Mouse (Mus musculus): ENCODE results near the gene Gm5426. TPM values are rescaled to one million over a fixed set of nuclear protein-coding genes. Genes with fewer than 3 reads are reported as not detected.
A peak's percentile ranks its signal among the peaks of the same experiment; 100 is the strongest.

Gm5426 gene
- polyA plus RNA-seq, 2 experiments: not detected

DNA sequence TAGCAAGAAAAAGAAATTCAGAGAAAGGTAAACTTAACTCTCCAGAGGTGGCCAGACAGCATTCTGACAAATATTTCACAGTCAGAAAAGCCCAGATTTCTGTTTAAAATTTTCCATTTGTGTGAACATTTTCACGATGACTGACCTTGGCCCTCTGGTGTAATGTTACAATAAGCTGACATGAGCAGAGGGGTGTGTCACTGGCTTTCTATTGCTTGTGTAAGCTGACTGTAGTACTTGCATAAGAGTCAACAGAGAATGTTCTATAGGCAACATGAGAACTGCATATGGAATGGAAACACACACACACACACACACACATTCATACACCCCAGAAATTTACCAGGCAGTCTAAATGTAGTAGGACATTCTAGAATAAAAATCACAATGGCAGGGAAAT, 28.6 kb upstream of the Gm5426 start:
- Histone ChIP-seq H3K9ac (ENCODE audit: low read depth, low read length, severe bottlenecking) (no peak overlapping the region), H3K4me1 (ENCODE audit: control insufficient read depth, insufficient read depth, low read length) (no peaks in the 10 kb centered on the region), H3K36me3 (ENCODE audit: control insufficient read depth, insufficient read depth, low read length) (no peaks in the 10 kb centered on the region), H3K27ac (replicated peaks; ENCODE audit: low read depth, low read length) (no peak overlapping the region), H3K27me3 (ENCODE audit: control insufficient read depth, insufficient read depth, low read length) (no peaks in the 10 kb centered on the region), H3K9me3 (ENCODE audit: control insufficient read depth, low read length) (no peaks in the 10 kb centered on the region), H3K4me2 (replicated peaks; ENCODE audit: low read depth, low read length, severe bottlenecking) (no peak overlapping the region), H3K4me3 (replicated peaks; ENCODE audit: low read length) (no peak overlapping the region)
- WGBS: 45% methylated on average over 1 of the region's 1 CpGs
- no peak for ATAC-seq (ENCODE audit: low FRiP score, low read depth)
- DNase-seq (ENCODE audit: low spot score): no peak
- TF ChIP-seq POLR2A (IDR thresholded peaks at IDR 0.05; ENCODE audit: borderline replicate concordance, extremely low read depth, insufficient read depth, insufficient read length): no peak

DNA sequence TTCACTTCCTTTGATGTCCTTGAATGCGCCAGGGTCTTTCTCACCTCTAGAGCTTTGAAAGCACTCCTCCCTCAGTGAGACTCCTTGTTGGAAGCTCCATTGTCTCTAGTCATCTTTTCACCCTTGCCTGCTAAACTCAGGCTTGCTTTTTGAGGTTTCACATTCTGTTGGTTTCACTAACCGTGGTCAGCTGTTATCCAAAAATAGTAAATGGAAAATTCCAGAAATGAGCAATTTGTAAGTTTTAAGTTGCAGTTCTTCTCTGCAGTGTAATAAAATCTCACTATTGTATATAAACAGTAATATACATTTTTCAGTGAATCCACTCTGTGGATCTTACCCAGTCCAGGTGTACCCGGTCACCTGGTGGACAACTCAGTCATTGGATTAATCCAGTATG, 21.1 kb upstream of the Gm5426 start:
- Histone ChIP-seq H3K9me3 (ENCODE audit: control insufficient read depth, low read length) (no peaks in the 10 kb centered on the region), H3K4me3 (replicated peaks; ENCODE audit: low read length) (no peak overlapping the region), H3K36me3 (ENCODE audit: control insufficient read depth, insufficient read depth, low read length) (no peaks in the 10 kb centered on the region), H3K4me2 (replicated peaks; ENCODE audit: low read depth, low read length, severe bottlenecking) (no peak overlapping the region), H3K27me3 (ENCODE audit: control insufficient read depth, insufficient read depth, low read length) (no peaks in the 10 kb centered on the region), H3K4me1 (ENCODE audit: control insufficient read depth, insufficient read depth, low read length) (no peaks in the 10 kb centered on the region), H3K27ac (replicated peaks; ENCODE audit: low read depth, low read length) (no peak overlapping the region), H3K9ac (ENCODE audit: low read depth, low read length, severe bottlenecking) (no peak overlapping the region)
- TF ChIP-seq POLR2A (IDR thresholded peaks at IDR 0.05; ENCODE audit: borderline replicate concordance, extremely low read depth, insufficient read depth, insufficient read length): no peak
- 72% methylated on average over 3 of the region's 3 CpGs for WGBS
- DNase-seq (ENCODE audit: low spot score): no peak
- ATAC-seq (ENCODE audit: low FRiP score, low read depth): no peak

DNA sequence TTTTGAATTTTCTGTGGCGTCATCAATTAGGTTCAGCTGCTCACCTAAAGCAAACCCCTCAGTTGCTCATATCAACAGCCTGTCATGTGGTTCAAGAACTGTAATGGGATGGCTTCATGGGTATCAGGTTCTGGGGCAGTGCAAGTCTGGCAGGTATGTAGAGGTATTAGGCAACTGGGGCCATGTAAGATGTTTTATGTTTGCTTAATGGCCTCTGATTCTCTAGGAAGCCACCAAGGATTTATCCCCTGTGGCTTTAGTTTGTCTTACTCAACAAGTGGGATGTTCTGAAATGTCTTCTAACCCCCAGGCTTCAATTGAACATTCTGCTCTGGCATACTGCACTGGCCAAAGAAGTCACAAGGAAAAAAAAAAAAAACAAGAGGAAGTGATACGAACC, 15.6 kb upstream of the Gm5426 start:
- H3K27ac ChIP-seq (replicated peaks; ENCODE audit: low read depth, low read length): no peak overlapping the region
- no peak overlapping the region for H3K4me2 ChIP-seq (replicated peaks; ENCODE audit: low read depth, low read length, severe bottlenecking)
- no peaks in the 10 kb centered on the region for H3K9me3 ChIP-seq (ENCODE audit: control insufficient read depth, low read length)
- H3K27me3 ChIP-seq (ENCODE audit: control insufficient read depth, insufficient read depth, low read length): no peaks in the 10 kb centered on the region
- ATAC-seq (ENCODE audit: low FRiP score, low read depth): no peak
- no peaks in the 10 kb centered on the region for H3K36me3 ChIP-seq (ENCODE audit: control insufficient read depth, insufficient read depth, low read length)
- WGBS: 96% methylated on average over 2 of the region's 2 CpGs
- DNase-seq (ENCODE audit: low spot score): no peak
- H3K9ac ChIP-seq (ENCODE audit: low read depth, low read length, severe bottlenecking): no peak overlapping the region
- no peak overlapping the region for H3K4me3 ChIP-seq (replicated peaks; ENCODE audit: low read length)
- TF ChIP-seq POLR2A (IDR thresholded peaks at IDR 0.05; ENCODE audit: borderline replicate concordance, extremely low read depth, insufficient read depth, insufficient read length): no peak
- H3K4me1 ChIP-seq (ENCODE audit: control insufficient read depth, insufficient read depth, low read length): no peaks in the 10 kb centered on the region

DNA sequence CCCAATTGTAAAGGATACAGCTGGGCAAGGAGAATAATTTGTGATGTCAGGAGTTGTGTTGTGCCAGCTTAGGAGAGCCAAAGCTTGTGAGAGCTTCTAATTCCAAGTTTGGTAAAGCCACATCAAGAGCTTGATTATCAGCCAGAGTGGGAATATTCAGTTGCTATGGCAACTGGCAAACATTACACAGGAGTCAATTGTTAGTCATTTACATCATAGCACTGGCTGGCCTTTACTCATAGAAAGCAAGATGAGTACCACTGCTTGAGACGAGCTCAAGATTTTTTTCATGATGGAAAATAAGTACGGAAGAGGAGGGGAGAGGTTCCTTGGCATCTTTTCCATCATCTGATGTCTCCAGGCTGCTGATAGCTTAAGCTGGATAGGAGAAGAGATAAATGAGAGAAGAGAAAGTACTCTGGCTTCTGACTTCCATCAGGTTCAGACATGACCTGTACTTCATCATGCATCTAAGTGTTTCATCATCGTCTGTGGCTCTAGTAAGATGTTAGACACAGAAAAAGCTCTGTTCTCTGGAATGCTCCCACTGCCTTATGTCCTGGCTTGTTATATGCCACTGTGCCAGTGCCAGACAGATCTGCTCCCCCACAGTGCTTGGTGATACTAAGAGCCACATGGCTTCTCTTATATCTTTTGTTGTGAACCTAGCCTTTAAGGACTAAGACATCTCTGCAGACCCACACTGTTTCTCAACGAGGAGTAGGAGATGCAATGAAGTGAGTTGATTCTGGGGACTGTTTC, 15.0 kb upstream of the Gm5426 start:
- ATAC-seq (ENCODE audit: low FRiP score, low read depth) (no peak), DNase-seq (ENCODE audit: low spot score) (peak; percentile 34)
- H3K27me3 ChIP-seq (ENCODE audit: control insufficient read depth, insufficient read depth, low read length): no peaks in the 10 kb centered on the region
- H3K4me3 ChIP-seq (replicated peaks; ENCODE audit: low read length): no peak overlapping the region
- no peak for TF ChIP-seq POLR2A (IDR thresholded peaks at IDR 0.05; ENCODE audit: borderline replicate concordance, extremely low read depth, insufficient read depth, insufficient read length)
- WGBS: 65% methylated on average over 4 of the region's 4 CpGs
- H3K4me1 ChIP-seq (ENCODE audit: control insufficient read depth, insufficient read depth, low read length): no peaks in the 10 kb centered on the region
- H3K4me2 ChIP-seq (replicated peaks; ENCODE audit: low read depth, low read length, severe bottlenecking): no peak overlapping the region
- no peak overlapping the region for H3K9ac ChIP-seq (ENCODE audit: low read depth, low read length, severe bottlenecking)
- no peaks in the 10 kb centered on the region for H3K36me3 ChIP-seq (ENCODE audit: control insufficient read depth, insufficient read depth, low read length)
- H3K9me3 ChIP-seq (ENCODE audit: control insufficient read depth, low read length): no peaks in the 10 kb centered on the region
- no peak overlapping the region for H3K27ac ChIP-seq (replicated peaks; ENCODE audit: low read depth, low read length)

DNA sequence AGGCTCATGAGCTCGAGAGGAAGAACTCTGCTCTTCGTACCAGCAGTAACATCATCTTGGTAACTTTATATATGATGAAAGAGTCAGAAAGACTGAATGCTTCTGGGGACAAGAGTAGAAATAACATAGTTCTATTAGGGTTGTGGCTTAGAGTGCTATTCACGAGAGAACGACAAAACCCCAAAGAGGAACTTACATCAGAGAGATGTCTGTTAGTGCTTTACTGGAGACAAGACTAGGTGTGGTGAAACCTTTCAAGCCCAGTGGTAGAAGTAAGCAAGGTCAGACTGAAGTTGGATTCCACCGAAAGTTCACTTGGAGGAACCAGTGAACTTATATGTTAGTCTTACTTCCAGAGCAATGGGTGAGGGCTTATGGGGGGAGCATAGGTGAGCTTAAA, 12.5 kb upstream of the Gm5426 start:
- no peak overlapping the region for H3K4me3 ChIP-seq (replicated peaks; ENCODE audit: low read length)
- H3K27me3 ChIP-seq (ENCODE audit: control insufficient read depth, insufficient read depth, low read length): no peaks in the 10 kb centered on the region
- TF ChIP-seq POLR2A (IDR thresholded peaks at IDR 0.05; ENCODE audit: borderline replicate concordance, extremely low read depth, insufficient read depth, insufficient read length): no peak
- H3K4me2 ChIP-seq (replicated peaks; ENCODE audit: low read depth, low read length, severe bottlenecking): no peak overlapping the region
- H3K36me3 ChIP-seq (ENCODE audit: control insufficient read depth, insufficient read depth, low read length): no peaks in the 10 kb centered on the region
- H3K27ac ChIP-seq (replicated peaks; ENCODE audit: low read depth, low read length): no peak overlapping the region
- H3K9ac ChIP-seq (ENCODE audit: low read depth, low read length, severe bottlenecking): no peak overlapping the region
- ATAC-seq (ENCODE audit: low FRiP score, low read depth): no peak
- H3K9me3 ChIP-seq (ENCODE audit: control insufficient read depth, low read length): no peaks in the 10 kb centered on the region
- 92% methylated on average over 5 of the region's 5 CpGs for WGBS
- H3K4me1 ChIP-seq (ENCODE audit: control insufficient read depth, insufficient read depth, low read length): no peaks in the 10 kb centered on the region
- DNase-seq (ENCODE audit: low spot score): no peak
